26 mouse cellular contexts compared by ENCODE assay signal in the genomic region with DNA sequence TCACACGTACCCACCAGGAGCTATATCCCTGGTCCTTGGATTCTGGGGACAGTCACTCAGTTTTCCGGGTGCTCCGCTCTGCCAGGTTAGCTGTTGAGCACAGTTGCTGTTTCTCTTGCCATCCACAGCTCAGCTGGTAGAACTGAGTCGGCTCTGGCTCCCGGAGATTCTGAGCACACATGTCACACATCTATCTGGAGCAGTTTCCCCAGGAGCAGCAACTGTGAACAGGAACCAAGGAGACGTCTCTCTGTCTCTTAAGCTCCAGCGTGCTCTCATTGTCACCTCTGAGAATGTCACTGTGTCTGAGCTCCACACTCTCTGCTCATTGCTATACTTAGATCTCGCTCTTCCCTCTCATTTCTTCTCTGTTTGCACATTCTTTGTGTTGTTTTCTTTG. TPM values are rescaled to one million over a fixed set of nuclear protein-coding genes. Genes with fewer than 3 reads are reported as not detected.
DNase-seq lines count a peak whose midpoint lies in the region; ATAC-seq and TF ChIP-seq lines count a peak whose summit lies in the region.
"Had no signal": no experiment of that assay in that cellular context is flagged by ENCODE, and none has a peak within 500 bp of the region (broad histone marks: within the 10 kb centered on the region; RNA-seq: fewer than 3 reads in every experiment).

No protein-coding gene starts in this region.

- TF ChIP-seq POLR2A in brain, embryonic 14.5 days (IDR thresholded peaks at IDR 0.05; ENCODE audit: borderline replicate concordance, extremely low read depth, insufficient read depth, insufficient read length, poor library complexity, severe bottlenecking): no peak

- no peaks in the 10 kb centered on the region for H3K4me1 ChIP-seq in forebrain, postnatal 0 days (ENCODE audit: insufficient read depth)
- peaks cover 9% of the 10 kb centered on the region for H3K4me1 ChIP-seq in forebrain, embryonic 16.5 days (replicated peaks; ENCODE audit: control insufficient read depth, insufficient read depth, low read length)
- H3K4me1 ChIP-seq in heart, embryonic 12.5 days (replicated peaks): peaks cover 27% of the 10 kb centered on the region
- H3K4me1 ChIP-seq: embryonic facial prominence, embryonic 12.5 days; limb, embryonic 12.5 days; liver, embryonic 15.5 days had no signal

- no peak overlapping the region for H3K27ac ChIP-seq in forebrain, postnatal 0 days (ENCODE audit: low read depth, low read length)
- H3K27ac ChIP-seq in forebrain, embryonic 16.5 days (ENCODE audit: low read length): no peak overlapping the region
- 0 out of 2 replicates have a peak overlapping the region, but pooled peaks have one; percentile 22 for H3K27ac ChIP-seq in heart, embryonic 12.5 days (ENCODE audit: poor library complexity, severe bottlenecking)
- H3K27ac ChIP-seq: embryonic facial prominence, embryonic 12.5 days; hindbrain, embryonic 14.5 days; limb, embryonic 12.5 days; liver, embryonic 15.5 days had no signal

- H3K4me2 ChIP-seq in forebrain, postnatal 0 days (ENCODE audit: low read depth): no peak overlapping the region
- H3K4me2 ChIP-seq in forebrain, embryonic 16.5 days (ENCODE audit: low read length): no peak overlapping the region
- no peak overlapping the region for H3K4me2 ChIP-seq in heart, embryonic 12.5 days
- H3K4me2 ChIP-seq: embryonic facial prominence, embryonic 12.5 days; hindbrain, embryonic 14.5 days; limb, embryonic 12.5 days; liver, embryonic 15.5 days; lung, embryonic 14.5 days had no signal

- WGBS in forebrain, postnatal 0 days: 63% methylated on average over 8 of the region's 8 CpGs
- 59% methylated on average over 8 of the region's 8 CpGs for WGBS in forebrain, embryonic 16.5 days
- WGBS in heart, embryonic 12.5 days: 57% methylated on average over 8 of the region's 8 CpGs

- no peaks in the 10 kb centered on the region for H3K36me3 ChIP-seq in forebrain, postnatal 0 days (ENCODE audit: insufficient read depth)
- no peaks in the 10 kb centered on the region for H3K36me3 ChIP-seq in forebrain, embryonic 16.5 days (ENCODE audit: control insufficient read depth, insufficient read depth)
- H3K36me3 ChIP-seq in heart, embryonic 12.5 days: no peaks in the 10 kb centered on the region
- H3K36me3 ChIP-seq: embryonic facial prominence, embryonic 12.5 days; limb, embryonic 12.5 days; liver, embryonic 15.5 days had no signal

- no peaks in the 10 kb centered on the region for H3K27me3 ChIP-seq in forebrain, postnatal 0 days (ENCODE audit: insufficient read depth, low read length)
- no peaks in the 10 kb centered on the region for H3K27me3 ChIP-seq in forebrain, embryonic 16.5 days (replicated peaks; ENCODE audit: control insufficient read depth, insufficient read depth, low read length)
- no peaks in the 10 kb centered on the region for H3K27me3 ChIP-seq in heart, embryonic 12.5 days (replicated peaks)
- H3K27me3 ChIP-seq: embryonic facial prominence, embryonic 12.5 days; limb, embryonic 12.5 days; liver, embryonic 15.5 days; Patski had no signal

- TF ChIP-seq CTCF in forebrain, postnatal 0 days (IDR thresholded peaks at IDR 0.05; ENCODE audit: low read depth): no peak
- TF ChIP-seq CTCF in brain, embryonic 14.5 days (IDR thresholded peaks at IDR 0.05; ENCODE audit: borderline replicate concordance, extremely low read depth, insufficient read depth, insufficient read length): no peak

- peak; percentile 25; the same call in 1 of the 2 replicates for ATAC-seq in forebrain, postnatal 0 days
- ATAC-seq in forebrain, embryonic 16.5 days: no peak
- ATAC-seq in heart, embryonic 12.5 days (ENCODE audit: insufficient number of reproducible peaks, low FRiP score): no peak
- ATAC-seq: intestine, postnatal 0 days; midbrain, embryonic 16.5 days; Patski had no signal

- intact Hi-C loops in heart, postnatal 25 days (cut with DNase I): loop anchor here (5.0 kb wide), 1 partner anchor 339 kb away; no protein-coding TSS in a partner anchor
- intact Hi-C loops in left cerebral cortex, postnatal 25 days (cut with DNase I): loop anchor here (5.0 kb wide), 2 partner anchors 329 to 579 kb away; no protein-coding TSS in a partner anchor

- H3K9me3 ChIP-seq in forebrain, postnatal 0 days (ENCODE audit: low read length): no peaks in the 10 kb centered on the region
- H3K9me3 ChIP-seq in forebrain, embryonic 16.5 days (ENCODE audit: control insufficient read depth, low read length): no peaks in the 10 kb centered on the region
- no peaks in the 10 kb centered on the region for H3K9me3 ChIP-seq in heart, embryonic 12.5 days (replicated peaks)
- H3K9me3 ChIP-seq: embryonic facial prominence, embryonic 12.5 days; limb, embryonic 12.5 days; liver, embryonic 15.5 days had no signal

- DNase-seq in forebrain, postnatal 0 days: peak; percentile 40
- DNase-seq in heart, postnatal 25 days (ENCODE audit: low spot score): no peak
- DNase-seq in left cerebral cortex, postnatal 25 days (ENCODE audit: low spot score in 2 of 2): peak; percentile 20 to 29
- DNase-seq in left cerebral cortex, adult 18-20 months (ENCODE audit: low spot score in 2 of 2): no peak
- DNase-seq in brain, embryonic 14.5 days (ENCODE audit: low read depth): peak; percentile 31
- DNase-seq: adrenal gland, postnatal 10 days; cerebellum, adult 11-12 months; cerebellum, adult 9-11 months; embryo, embryonic 11 days; gastrocnemius, postnatal 14 days; kidney, adult 9 months; kidney, postnatal 14 days; layer of hippocampus, adult 9-11 months; lung, embryonic 14.5 days; lung, postnatal 14 days had no signal

- H3K9ac ChIP-seq in forebrain, postnatal 0 days: no peak overlapping the region
- no peak overlapping the region for H3K9ac ChIP-seq in forebrain, embryonic 16.5 days (replicated peaks; ENCODE audit: low read depth, low read length)
- H3K9ac ChIP-seq in heart, embryonic 12.5 days: peak overlapping the region; percentile 3; the same call in 1 of the 2 replicates
- H3K9ac ChIP-seq: embryonic facial prominence, embryonic 12.5 days; hindbrain, embryonic 14.5 days; limb, embryonic 12.5 days; liver, embryonic 15.5 days; lung, embryonic 14.5 days had no signal

- H3K4me3 ChIP-seq in forebrain, postnatal 0 days (ENCODE audit: low read depth, low read length): no peak overlapping the region
- no peak overlapping the region for H3K4me3 ChIP-seq in forebrain, embryonic 16.5 days (replicated peaks; ENCODE audit: low read length)
- H3K4me3 ChIP-seq in heart, embryonic 12.5 days: no peak overlapping the region
- H3K4me3 ChIP-seq: embryonic facial prominence, embryonic 12.5 days; limb, embryonic 12.5 days; liver, embryonic 15.5 days had no signal

RNA-seq across cellular contexts. Expression of a gene that starts 32.4 kb away (rescaled TPM):
- total RNA-seq in forebrain, postnatal 0 days (2014; rRNA removed): 2.7 and 5.2 TPM in 2 replicates
- polyA plus RNA-seq in forebrain, postnatal 0 days (2015; fragmentation: Nextera tagmentation; extraction: Ambion mirVana): 2.7 and 4.1 TPM in 2 replicates
- polyA plus RNA-seq in forebrain, embryonic 16.5 days (2015; fragmentation: Nextera tagmentation; extraction: Ambion mirVana): 2.6 and 4.5 TPM in 2 replicates
- polyA plus RNA-seq in heart, embryonic 12.5 days (2016; fragmentation: Nextera tagmentation; extraction: Ambion mirVana): 6.5 and 6.9 TPM in 2 replicates
- 10 to 100 TPM; 12.5 to 26.5 TPM for total RNA-seq in heart, postnatal 25 days (2021)
- 10 to 100 TPM; 20.6 to 30.6 TPM for total RNA-seq in left cerebral cortex, postnatal 25 days (2021)
- 10 to 100 TPM; 38.0 to 39.1 TPM for total RNA-seq in left cerebral cortex, adult 18-20 months (2021)
- 1.5 and 3.1 TPM in 2 replicates for polyA plus RNA-seq in brain, embryonic 14.5 days (2012; rRNA removed)
- total RNA-seq: granulocyte monocyte progenitor cell, adult 5-6 weeks; MEL had no signal

Comparison
In these comparisons a context has a peak if more than half of its experiments do, and no peak if none do; other contexts are left out.
1. DNase-seq: peak in forebrain, postnatal 0 days (single experiment), left cerebral cortex, postnatal 25 days (2 of 2) and brain, embryonic 14.5 days (single experiment); none in heart, postnatal 25 days (single experiment) and left cerebral cortex, adult 18-20 months (0 of 2).